16 mouse cellular contexts compared by ENCODE assay signal in the genomic region with DNA sequence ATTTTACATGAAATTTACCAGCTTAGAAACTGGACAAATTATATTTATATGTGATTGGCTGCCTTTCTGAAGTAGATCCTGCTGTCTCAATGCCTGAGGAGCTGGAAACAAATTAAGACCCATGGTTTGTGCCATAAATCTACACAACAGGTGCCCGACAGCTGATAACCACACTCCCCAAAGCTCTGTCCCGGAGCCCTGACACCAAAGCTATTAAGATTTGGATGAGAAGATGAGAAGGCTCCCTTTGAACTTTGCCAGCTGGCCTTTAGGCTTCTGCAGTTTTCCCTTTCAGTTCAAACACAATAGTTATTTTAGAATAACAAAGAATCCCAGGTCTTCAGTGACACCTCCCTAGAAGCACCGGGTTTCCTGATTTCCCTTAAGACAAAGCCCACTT.
"Had no signal": no experiment of that assay in that cellular context is flagged by ENCODE, and none has a peak within 500 bp of the region (broad histone marks: within the 10 kb centered on the region; RNA-seq: fewer than 3 reads in every experiment).

No protein-coding gene starts in this region.

- H3K4me3 ChIP-seq: limb, embryonic 12.5 days; liver, embryonic 13.5 days; lung, embryonic 15.5 days; megakaryocyte, embryonic 14.5 days; stomach, embryonic 15.5 days had no signal

- H3K9ac ChIP-seq: limb, embryonic 12.5 days; liver, embryonic 13.5 days; liver, postnatal 0 days; lung, embryonic 15.5 days; stomach, embryonic 15.5 days had no signal

- ATAC-seq: liver, postnatal 0 days; midbrain, embryonic 16.5 days had no signal

- H3K36me3 ChIP-seq: limb, embryonic 12.5 days; liver, embryonic 13.5 days; lung, embryonic 15.5 days; stomach, embryonic 15.5 days had no signal

- H3K4me2 ChIP-seq: limb, embryonic 12.5 days; liver, embryonic 13.5 days; lung, embryonic 15.5 days; midbrain, embryonic 11.5 days; stomach, embryonic 15.5 days had no signal

- H3K9me3 ChIP-seq: limb, embryonic 12.5 days; liver, embryonic 13.5 days; lung, embryonic 15.5 days; megakaryocyte, embryonic 14.5 days; stomach, embryonic 15.5 days had no signal

- H3K27ac ChIP-seq: limb, embryonic 12.5 days; liver, embryonic 13.5 days; lung, embryonic 15.5 days; macrophage; stomach, embryonic 15.5 days had no signal

- H3K27me3 ChIP-seq: limb, embryonic 12.5 days; liver, embryonic 13.5 days; lung, embryonic 15.5 days; megakaryocyte, embryonic 14.5 days; stomach, embryonic 15.5 days had no signal

- DNase-seq: kidney, adult 18-20 months; kidney, postnatal 10 days; liver; liver, embryonic 13.5 days; liver, postnatal 0 days; lung, postnatal 14 days; right cerebral cortex, postnatal 14 days; thymus, adult 2 months; thymus, postnatal 36 days had no signal

- H3K4me1 ChIP-seq: liver, embryonic 13.5 days had no signal
